Mouse (Mus musculus): ENCODE data around the gene Akr1c6. TPM values are rescaled to one million over a fixed set of nuclear protein-coding genes. Genes with fewer than 3 reads are reported as not detected.
"Not testable (repeated sequence)": the region's sequence is repeated elsewhere in the genome, so short reads cannot be mapped to it uniquely, and the experiment has no call there.

Gene Akr1c6
- polyA plus RNA-seq (2016; fragmentation: Nextera tagmentation; extraction: Ambion mirVana), result not detected in 2 replicates

- Histone ChIP-seq H3K27ac (no peak within 1 kb of the TSS), H3K4me1 (no peaks in the 10 kb centered on the region), H3K27me3 (ENCODE audit: poor library complexity, severe bottlenecking) (no peaks in the 10 kb centered on the region), H3K9me3 (no peaks in the 10 kb centered on the region), H3K4me3 (no peak within 1 kb of the TSS), H3K36me3 (replicated peaks) (no peaks in the 10 kb centered on the region)
- no peak for DNase-seq (ENCODE audit: extremely low spot score, low spot score)
These were observed at the start of gene Akr1c6 for GRCm38 (mm10) chr13:4434006-4434405. Gene Akr1c6 (plus strand): TSS chr13:4434306.

DNA sequence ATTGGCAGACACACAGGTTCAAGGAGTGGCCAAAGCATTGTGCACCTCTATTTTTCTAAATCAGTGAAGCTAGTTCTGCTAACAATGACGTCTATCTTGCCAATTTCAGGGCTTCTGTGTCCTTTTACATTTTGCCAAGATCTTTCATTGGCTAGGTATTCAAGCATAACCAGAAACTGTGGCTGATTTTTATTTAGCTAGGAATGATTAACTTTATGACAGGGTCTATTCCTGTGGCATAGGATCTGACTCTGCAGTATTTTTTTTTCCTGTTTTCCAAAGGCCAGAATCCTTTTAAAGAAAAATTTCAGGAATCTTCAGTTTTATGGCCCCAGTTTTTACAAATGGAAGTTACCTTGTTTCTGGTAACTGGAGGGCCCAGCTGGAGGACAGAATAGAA is 49.2 kb upstream of the Akr1c6 start:
- DNase-seq (ENCODE audit: extremely low spot score, low spot score), result no peak
- Histone ChIP-seq H3K9me3 (no peaks in the 10 kb centered on the region), H3K4me3 (no peak overlapping the region), H3K27ac (no peak overlapping the region), H3K27me3 (ENCODE audit: poor library complexity, severe bottlenecking) (no peaks in the 10 kb centered on the region), H3K36me3 (replicated peaks) (no peaks in the 10 kb centered on the region), H3K4me1 (no peaks in the 10 kb centered on the region)
- 82% methylated on average over 1 of the region's 1 CpGs for WGBS

GRCm38 (mm10) chr13:4385541-4385940 is 48.6 kb upstream of the Akr1c6 start:
- no peaks in the 10 kb centered on the region for H3K4me1 ChIP-seq
- no peaks in the 10 kb centered on the region for H3K36me3 ChIP-seq (replicated peaks)
- no peaks in the 10 kb centered on the region for H3K27me3 ChIP-seq (ENCODE audit: poor library complexity, severe bottlenecking)
- no peak for DNase-seq (ENCODE audit: extremely low spot score, low spot score)
- H3K4me3 ChIP-seq, result no peak overlapping the region
- H3K9me3 ChIP-seq, result no peaks in the 10 kb centered on the region
- no peak overlapping the region for H3K27ac ChIP-seq

DNA sequence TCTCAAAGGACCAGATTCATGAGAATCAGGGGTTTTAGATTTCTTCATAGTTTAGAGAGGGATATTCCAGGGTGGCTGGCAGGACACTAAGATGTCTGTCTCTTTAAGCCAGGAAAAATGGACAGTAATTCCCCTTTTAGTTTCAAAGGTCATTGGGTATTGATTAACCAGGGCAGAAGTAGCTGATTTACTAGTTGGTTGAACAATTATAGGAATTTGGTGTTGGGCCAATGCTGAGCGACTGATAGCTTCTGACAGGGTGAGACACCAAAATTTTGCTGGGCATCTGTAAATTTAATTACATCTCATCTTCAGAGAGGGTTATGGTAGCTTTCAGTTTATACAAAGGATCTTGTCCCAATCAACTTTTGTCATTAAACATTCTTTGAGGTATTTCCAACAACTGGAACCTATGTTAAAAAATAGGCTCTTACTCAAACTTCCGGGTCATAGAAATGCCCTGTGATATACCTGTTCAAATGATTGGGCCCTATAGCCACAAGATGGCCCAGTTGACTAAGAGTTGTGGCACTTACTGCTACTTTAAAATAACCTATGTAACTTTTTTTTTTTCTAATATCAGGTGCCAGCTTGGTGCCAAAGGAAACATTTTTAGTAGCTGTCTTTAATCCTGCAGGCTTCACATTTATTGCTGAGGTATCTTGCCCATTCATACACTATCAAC is 45.2 kb upstream of the Akr1c6 start:
- Histone ChIP-seq H3K36me3 (replicated peaks) (no peaks in the 10 kb centered on the region), H3K4me3 (no peak overlapping the region), H3K27me3 (ENCODE audit: poor library complexity, severe bottlenecking) (no peaks in the 10 kb centered on the region), H3K27ac (no peak overlapping the region), H3K4me1 (no peaks in the 10 kb centered on the region), H3K9me3 (no peaks in the 10 kb centered on the region)
- 90% methylated on average over 2 of the region's 2 CpGs for WGBS
- DNase-seq (ENCODE audit: extremely low spot score, low spot score), result no peak

DNA sequence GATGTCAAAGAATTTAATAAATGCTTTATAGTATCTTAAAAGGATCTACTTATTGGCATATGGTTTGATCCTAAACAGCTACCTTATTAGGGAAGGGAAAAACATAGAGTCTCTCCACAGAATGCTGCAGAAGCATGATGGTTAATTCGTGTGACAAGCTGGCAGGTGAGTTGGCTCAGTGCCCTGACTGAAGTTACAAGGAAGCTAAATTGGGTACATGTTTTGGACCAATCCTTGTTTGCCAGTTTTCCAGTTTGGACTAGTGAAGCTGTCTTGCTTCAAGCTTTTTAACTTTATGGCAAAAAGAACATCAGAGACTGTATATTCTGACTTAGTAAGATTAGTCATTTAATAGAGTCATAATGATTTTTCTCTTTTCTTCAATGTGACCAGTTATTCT is 33.7 kb upstream of the Akr1c6 start:
- H3K4me1 ChIP-seq; H3K9me3 ChIP-seq; H3K4me3 ChIP-seq; DNase-seq (ENCODE audit: extremely low spot score, low spot score); H3K27me3 ChIP-seq (ENCODE audit: poor library complexity, severe bottlenecking); H3K27ac ChIP-seq; H3K36me3 ChIP-seq (replicated peaks): not testable (repeated sequence)
- WGBS, result 77% methylated on average over 1 of the region's 1 CpGs

DNA sequence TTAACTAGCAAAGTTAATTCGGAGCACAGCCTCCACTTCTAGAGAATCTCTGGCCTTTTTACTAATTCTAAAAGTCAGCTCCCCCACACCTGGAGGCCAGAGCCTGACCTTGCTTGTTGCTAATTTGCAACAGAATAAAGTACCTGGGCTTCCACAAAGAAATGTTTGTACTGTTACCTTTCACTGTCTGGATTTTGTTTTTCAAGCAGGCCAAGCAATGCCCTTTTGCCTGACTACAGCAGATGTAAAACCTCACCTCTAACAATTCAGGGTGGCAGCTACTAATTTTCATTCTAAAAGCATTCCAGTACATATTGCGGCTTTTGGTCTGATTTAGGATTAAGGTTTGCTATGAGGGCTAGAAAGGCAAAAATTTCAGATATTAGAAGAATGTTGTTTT is 33.3 kb upstream of the Akr1c6 start:
- Histone ChIP-seq H3K4me1 (no peaks in the 10 kb centered on the region), H3K36me3 (replicated peaks) (no peaks in the 10 kb centered on the region), H3K4me3 (no peak overlapping the region), H3K27me3 (ENCODE audit: poor library complexity, severe bottlenecking) (no peaks in the 10 kb centered on the region), H3K27ac (no peak overlapping the region), H3K9me3 (peaks cover 6% of the 10 kb centered on the region; the same call in 1 of the 2 replicates)
- WGBS, result 93% methylated on average over 2 of the region's 2 CpGs
- no peak for DNase-seq (ENCODE audit: extremely low spot score, low spot score)

DNA sequence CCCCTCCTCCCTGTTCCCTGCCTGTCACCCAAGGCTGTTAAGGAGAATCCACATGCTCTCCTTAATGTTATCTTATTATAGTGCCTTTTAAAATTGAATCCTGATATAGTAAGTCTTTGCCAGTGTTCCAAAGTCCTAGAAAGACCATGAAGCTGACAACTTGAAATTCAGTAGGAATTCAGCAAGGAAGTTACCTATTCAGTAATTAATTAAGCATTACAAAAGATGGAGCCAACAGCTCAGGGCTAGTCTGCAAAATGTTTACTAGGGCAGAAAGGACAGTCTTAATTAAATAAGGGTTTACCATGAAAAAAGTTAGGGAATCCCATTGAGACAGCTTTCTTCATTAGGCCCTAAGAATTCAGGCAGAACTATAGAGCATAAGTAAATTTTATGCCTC is 31.9 kb upstream of the Akr1c6 start:
- peaks cover 6% of the 10 kb centered on the region; the same call in 1 of the 2 replicates for H3K9me3 ChIP-seq
- no peaks in the 10 kb centered on the region for H3K36me3 ChIP-seq (replicated peaks)
- no peaks in the 10 kb centered on the region for H3K4me1 ChIP-seq
- H3K27me3 ChIP-seq (ENCODE audit: poor library complexity, severe bottlenecking), result no peaks in the 10 kb centered on the region
- H3K4me3 ChIP-seq, result no peak overlapping the region
- no peak for DNase-seq (ENCODE audit: extremely low spot score, low spot score)
- H3K27ac ChIP-seq, result no peak overlapping the region

DNA sequence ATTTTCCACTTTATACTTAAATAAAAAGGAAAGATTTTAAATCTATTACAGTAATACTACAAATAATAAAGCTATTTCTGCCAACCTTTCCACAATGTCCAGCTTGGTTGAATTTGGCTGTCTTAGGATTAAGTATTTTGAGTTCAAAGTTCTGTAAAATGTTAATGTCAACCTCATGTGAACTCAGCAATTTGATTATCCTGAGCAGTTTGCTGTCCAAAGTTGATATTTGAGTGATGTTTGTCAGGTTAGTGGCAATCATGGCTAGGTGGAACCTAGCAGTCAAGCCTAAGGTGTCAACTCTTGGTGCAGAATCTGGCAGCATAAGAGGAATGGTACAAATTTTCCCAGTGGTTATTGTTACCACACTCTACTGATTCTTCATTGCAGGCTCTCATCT is 29.4 kb upstream of the Akr1c6 start:
- peaks cover 6% of the 10 kb centered on the region; the same call in 1 of the 2 replicates for H3K9me3 ChIP-seq
- no peaks in the 10 kb centered on the region for H3K36me3 ChIP-seq (replicated peaks)
- DNase-seq (ENCODE audit: extremely low spot score, low spot score), result no peak
- no peaks in the 10 kb centered on the region for H3K27me3 ChIP-seq (ENCODE audit: poor library complexity, severe bottlenecking)
- no peaks in the 10 kb centered on the region for H3K4me1 ChIP-seq
- no peak overlapping the region for H3K27ac ChIP-seq
- H3K4me3 ChIP-seq, result no peak overlapping the region

DNA sequence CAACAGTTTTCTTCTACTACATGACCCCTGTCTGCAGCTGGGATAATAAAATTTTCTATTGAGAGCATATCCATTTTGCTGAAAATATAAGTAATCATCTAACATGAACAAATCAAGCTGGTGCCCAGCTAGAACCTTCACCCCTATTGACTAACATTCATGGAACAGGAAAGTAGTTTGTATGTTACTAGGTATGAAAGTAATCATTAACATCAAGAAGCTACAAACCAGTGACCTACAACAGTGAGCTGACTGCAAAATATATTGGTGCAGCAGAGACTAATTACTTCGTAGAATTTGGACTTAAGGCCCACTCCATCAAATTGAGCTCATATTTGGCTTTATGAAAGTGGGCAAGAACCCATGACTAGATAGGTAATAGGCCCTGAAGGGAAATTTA is 27.3 kb upstream of the Akr1c6 start:
- Histone ChIP-seq H3K27me3 (ENCODE audit: poor library complexity, severe bottlenecking) (no peaks in the 10 kb centered on the region), H3K27ac (no peak overlapping the region), H3K36me3 (replicated peaks) (no peaks in the 10 kb centered on the region), H3K4me1 (no peaks in the 10 kb centered on the region), H3K4me3 (no peak overlapping the region), H3K9me3 (peaks cover 5% of the 10 kb centered on the region; the same call in 1 of the 2 replicates)
- 90% methylated on average over 1 of the region's 1 CpGs for WGBS
- no peak for DNase-seq (ENCODE audit: extremely low spot score, low spot score)

DNA sequence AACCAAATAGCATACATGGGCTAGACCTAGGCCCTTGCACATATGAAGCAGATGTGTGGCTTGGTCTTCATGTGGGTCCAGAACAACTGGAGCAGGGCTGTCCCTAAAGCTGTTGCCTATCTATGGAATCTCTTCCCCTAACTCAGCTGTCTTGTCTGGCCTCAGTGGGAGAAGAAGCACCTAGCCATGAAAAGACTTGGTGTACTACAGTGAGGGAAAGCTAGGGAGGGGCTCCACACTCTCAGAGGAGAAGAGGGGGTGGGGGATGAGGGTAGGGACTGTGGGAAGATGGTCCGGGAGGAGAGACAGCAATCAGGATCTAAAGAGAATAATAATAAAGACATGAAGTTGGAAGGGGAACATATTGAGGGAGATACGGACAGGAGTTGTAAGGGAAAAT is 5.5 kb upstream of the Akr1c6 start:
- no peak overlapping the region for H3K4me3 ChIP-seq
- WGBS, result 87% methylated on average over 2 of the region's 2 CpGs
- no peaks in the 10 kb centered on the region for H3K4me1 ChIP-seq
- DNase-seq (ENCODE audit: extremely low spot score, low spot score), result no peak
- no peaks in the 10 kb centered on the region for H3K36me3 ChIP-seq (replicated peaks)
- H3K27ac ChIP-seq, result no peak overlapping the region
- no peaks in the 10 kb centered on the region for H3K9me3 ChIP-seq
- H3K27me3 ChIP-seq (ENCODE audit: poor library complexity, severe bottlenecking), result no peaks in the 10 kb centered on the region

DNA sequence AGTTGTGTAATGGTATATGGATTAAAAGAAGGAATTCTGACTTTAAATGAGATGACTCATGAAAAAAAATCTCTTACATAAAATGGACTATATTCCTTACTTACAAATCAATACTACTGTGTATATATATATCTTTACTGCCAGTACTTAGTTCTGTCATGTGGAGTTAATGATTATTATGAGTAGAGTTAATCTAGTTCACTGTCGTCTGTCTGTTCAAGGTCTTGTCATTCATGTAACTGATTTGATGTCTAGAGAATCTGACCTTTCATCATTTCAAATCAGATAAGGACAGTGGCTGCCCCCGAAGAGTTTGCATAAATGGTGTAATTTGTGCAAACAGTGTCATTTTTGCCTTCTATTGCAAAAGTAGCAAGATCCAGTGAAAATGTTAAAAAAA is 5.1 kb upstream of the Akr1c6 start:
- Histone ChIP-seq H3K27me3 (ENCODE audit: poor library complexity, severe bottlenecking) (no peaks in the 10 kb centered on the region), H3K36me3 (replicated peaks) (no peaks in the 10 kb centered on the region), H3K27ac (no peak overlapping the region), H3K9me3 (no peaks in the 10 kb centered on the region), H3K4me3 (no peak overlapping the region), H3K4me1 (no peaks in the 10 kb centered on the region)
- 91% methylated on average over 2 of the region's 2 CpGs for WGBS
- DNase-seq (ENCODE audit: extremely low spot score, low spot score), result no peak

- Histone ChIP-seq H3K27ac (no peak overlapping the region), H3K4me3 (no peak overlapping the region), H3K9me3 (no peaks in the 10 kb centered on the region), H3K36me3 (replicated peaks) (no peaks in the 10 kb centered on the region), H3K27me3 (ENCODE audit: poor library complexity, severe bottlenecking) (no peaks in the 10 kb centered on the region), H3K4me1 (no peaks in the 10 kb centered on the region)
- no peak for DNase-seq (ENCODE audit: extremely low spot score, low spot score)
- WGBS, result 78% methylated on average over 1 of the region's 1 CpGs
These were observed 3.0 kb upstream of the Akr1c6 start for GRCm38 (mm10) chr13:4431129-4431528.

- DNase-seq (ENCODE audit: extremely low spot score, low spot score), result no peak
- no peak overlapping the region for H3K27ac ChIP-seq
- H3K4me3 ChIP-seq, result no peak overlapping the region
- H3K27me3 ChIP-seq (ENCODE audit: poor library complexity, severe bottlenecking), result no peaks in the 10 kb centered on the region
- H3K36me3 ChIP-seq (replicated peaks), result no peaks in the 10 kb centered on the region
- H3K4me1 ChIP-seq, result no peaks in the 10 kb centered on the region
- 84% methylated on average over 2 of the region's 2 CpGs for WGBS
- H3K9me3 ChIP-seq, result no peaks in the 10 kb centered on the region
These were observed 31.5 kb downstream of the Akr1c6 start for GRCm38 (mm10) chr13:4465641-4466040.

- no peaks in the 10 kb centered on the region for H3K36me3 ChIP-seq (replicated peaks)
These were observed 33.8 kb downstream of the Akr1c6 start for GRCm38 (mm10) chr13:4467896-4468295.

More at GRCm38 (mm10) chr13:4467896-4468295, 33.8 kb downstream of the Akr1c6 start:
- Histone ChIP-seq H3K4me1 (no peaks in the 10 kb centered on the region), H3K9me3 (no peaks in the 10 kb centered on the region), H3K27ac (no peak overlapping the region), H3K4me3 (no peak overlapping the region), H3K27me3 (ENCODE audit: poor library complexity, severe bottlenecking) (no peaks in the 10 kb centered on the region)
- DNase-seq (ENCODE audit: extremely low spot score, low spot score), result no peak
- 81% methylated on average over 1 of the region's 1 CpGs for WGBS
